Mouse (Mus musculus): Measurements from ENCODE around the gene D5Ertd579e. TPM values are rescaled to one million over a fixed set of nuclear protein-coding genes. Genes with fewer than 3 reads are reported as not detected.
A peak's percentile ranks its signal among the peaks of the same experiment; 100 is the strongest.
"Not testable (repeated sequence)": the region's sequence is repeated elsewhere in the genome, so short reads cannot be mapped to it uniquely, and the experiment has no call there.

D5Ertd579e gene
- polyA plus RNA-seq, 1 experiment, result 14.4 TPM

DNA sequence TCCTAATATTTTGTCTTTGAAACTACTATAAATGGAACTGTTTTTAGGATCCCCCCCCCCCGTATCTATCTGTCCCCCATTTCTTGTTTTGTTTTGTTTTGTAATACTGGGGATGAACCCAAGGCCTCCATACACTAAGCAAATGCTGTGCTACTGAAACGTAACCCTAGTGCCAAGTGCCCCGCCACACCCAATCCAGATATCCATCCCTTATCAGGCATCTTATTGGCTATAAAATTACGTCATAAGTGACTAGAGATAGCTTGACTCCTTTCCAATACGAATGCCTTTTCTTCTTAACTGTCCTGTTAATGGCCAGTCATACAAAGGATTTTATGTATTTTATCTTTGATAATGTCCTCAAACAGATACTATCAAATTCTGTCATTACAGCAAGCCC lies 28.7 kb downstream of the D5Ertd579e start:
- no peak overlapping the region for H3K27ac ChIP-seq (ENCODE audit: insufficient read depth, low read length)
- DNase-seq (ENCODE audit: low read depth in 1 of 2, low spot score in 2 of 2), result no peak
- H3K4me3 ChIP-seq (ENCODE audit: extremely low read depth, insufficient read depth, insufficient read length), result no peak overlapping the region
- H3K4me1 ChIP-seq (ENCODE audit: control insufficient read depth, insufficient read depth, insufficient read length), result peaks cover 16% of the 10 kb centered on the region; the same call in 1 of the 2 replicates
- H3K27me3 ChIP-seq (ENCODE audit: control insufficient read depth, insufficient read depth, low read length), result no peaks in the 10 kb centered on the region
- no peak for TF ChIP-seq POLR2A (IDR thresholded peaks at IDR 0.05; ENCODE audit: low read depth, low read length)
- no peak for TF ChIP-seq CTCF (IDR thresholded peaks at IDR 0.05; ENCODE audit: extremely low read depth, insufficient read depth, insufficient read length, insufficient replicate concordance)
- peaks cover 1% of the 10 kb centered on the region; the same call in 1 of the 2 replicates for H3K36me3 ChIP-seq (ENCODE audit: control insufficient read depth, insufficient read depth, low read length)
- 87% methylated on average over 5 of the region's 5 CpGs for WGBS

GRCm38 (mm10) chr5:36666699-36667098 lies 29.1 kb downstream of the D5Ertd579e start:
- H3K36me3 ChIP-seq (ENCODE audit: control insufficient read depth, insufficient read depth, low read length); H3K27me3 ChIP-seq (ENCODE audit: control insufficient read depth, insufficient read depth, low read length); H3K27ac ChIP-seq (ENCODE audit: insufficient read depth, low read length); DNase-seq (ENCODE audit: low read depth in 1 of 2, low spot score in 2 of 2); H3K4me3 ChIP-seq (ENCODE audit: extremely low read depth, insufficient read depth, insufficient read length): not testable (repeated sequence)
- H3K4me1 ChIP-seq (ENCODE audit: control insufficient read depth, insufficient read depth, insufficient read length), result peaks cover 16% of the 10 kb centered on the region; the same call in 1 of the 2 replicates
- 98% methylated on average over 2 of the region's 2 CpGs for WGBS

- DNase-seq (ENCODE audit: low read depth in 1 of 2, low spot score in 2 of 2), result no peak
- Histone ChIP-seq H3K36me3 (ENCODE audit: control insufficient read depth, insufficient read depth, low read length) (no peaks in the 10 kb centered on the region), H3K4me1 (ENCODE audit: control insufficient read depth, insufficient read depth, insufficient read length) (no peaks in the 10 kb centered on the region; the same call in 1 of the 2 replicates), H3K27me3 (ENCODE audit: control insufficient read depth, insufficient read depth, low read length) (no peaks in the 10 kb centered on the region), H3K4me3 (ENCODE audit: extremely low read depth, insufficient read depth, insufficient read length) (no peak overlapping the region), H3K27ac (ENCODE audit: insufficient read depth, low read length) (no peak overlapping the region)
- 71% methylated on average over 2 of the region's 2 CpGs for WGBS
- TF ChIP-seq CTCF (IDR thresholded peaks at IDR 0.05; ENCODE audit: extremely low read depth, insufficient read depth, insufficient read length, insufficient replicate concordance), result no peak
- TF ChIP-seq POLR2A (IDR thresholded peaks at IDR 0.05; ENCODE audit: low read depth, low read length), result no peak
These were observed 32.5 kb downstream of the D5Ertd579e start for GRCm38 (mm10) chr5:36663329-36663728.

- not testable (repeated sequence) for H3K36me3 ChIP-seq (ENCODE audit: control insufficient read depth, insufficient read depth, low read length); H3K4me3 ChIP-seq (ENCODE audit: extremely low read depth, insufficient read depth, insufficient read length); H3K27me3 ChIP-seq (ENCODE audit: control insufficient read depth, insufficient read depth, low read length); H3K27ac ChIP-seq (ENCODE audit: insufficient read depth, low read length); H3K4me1 ChIP-seq (ENCODE audit: control insufficient read depth, insufficient read depth, insufficient read length)
- DNase-seq (ENCODE audit: low read depth in 1 of 2, low spot score in 2 of 2), result peak in 1 of 2 experiments; percentile 26
These were observed 34.7 kb downstream of the D5Ertd579e start for GRCm38 (mm10) chr5:36660977-36661760.

DNA sequence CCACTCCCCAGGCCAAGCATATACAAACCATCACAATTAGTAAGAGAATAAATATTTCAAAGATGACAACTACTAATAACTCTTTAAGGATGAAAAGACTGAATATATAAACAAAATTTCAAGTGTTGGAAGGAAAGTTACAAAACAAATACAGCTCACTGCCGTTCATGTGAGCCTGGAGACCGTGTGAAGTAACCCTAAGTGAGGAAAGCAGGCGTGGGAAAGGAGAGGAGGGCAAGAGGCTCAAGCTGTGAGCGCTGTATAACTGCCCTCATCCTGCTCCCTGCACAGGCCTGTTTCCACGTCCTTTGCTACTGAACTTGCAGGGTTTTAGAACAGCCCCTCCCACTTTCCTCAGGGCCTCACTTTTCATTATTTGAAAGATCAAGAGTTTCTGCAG lies 70.2 kb downstream of the D5Ertd579e start:
- no peak overlapping the region for H3K27ac ChIP-seq (ENCODE audit: insufficient read depth, low read length)
- no peak for DNase-seq (ENCODE audit: low read depth in 1 of 2, low spot score in 2 of 2)
- H3K4me1 ChIP-seq (ENCODE audit: control insufficient read depth, insufficient read depth, insufficient read length), result no peaks in the 10 kb centered on the region
- peaks cover 8% of the 10 kb centered on the region for H3K36me3 ChIP-seq (ENCODE audit: control insufficient read depth, insufficient read depth, low read length)
- 77% methylated on average over 5 of the region's 5 CpGs for WGBS
- TF ChIP-seq CTCF (IDR thresholded peaks at IDR 0.05; ENCODE audit: extremely low read depth, insufficient read depth, insufficient read length, insufficient replicate concordance) (no peak), POLR2A (IDR thresholded peaks at IDR 0.05; ENCODE audit: low read depth, low read length) (no peak)
- no peaks in the 10 kb centered on the region for H3K27me3 ChIP-seq (ENCODE audit: control insufficient read depth, insufficient read depth, low read length)
- no peak overlapping the region for H3K4me3 ChIP-seq (ENCODE audit: extremely low read depth, insufficient read depth, insufficient read length)

- TF ChIP-seq CTCF (IDR thresholded peaks at IDR 0.05; ENCODE audit: extremely low read depth, insufficient read depth, insufficient read length, insufficient replicate concordance), result no peak
- TF ChIP-seq POLR2A (IDR thresholded peaks at IDR 0.05; ENCODE audit: low read depth, low read length), result no peak
- Histone ChIP-seq H3K4me1 (ENCODE audit: control insufficient read depth, insufficient read depth, insufficient read length) (no peaks in the 10 kb centered on the region), H3K36me3 (ENCODE audit: control insufficient read depth, insufficient read depth, low read length) (peaks cover 5% of the 10 kb centered on the region; the same call in 1 of the 2 replicates), H3K4me3 (ENCODE audit: extremely low read depth, insufficient read depth, insufficient read length) (no peak overlapping the region), H3K27ac (ENCODE audit: insufficient read depth, low read length) (no peak overlapping the region), H3K27me3 (ENCODE audit: control insufficient read depth, insufficient read depth, low read length) (no peaks in the 10 kb centered on the region)
- no peak for DNase-seq (ENCODE audit: low read depth in 1 of 2, low spot score in 2 of 2)
- WGBS, result 89% methylated on average over 5 of the region's 5 CpGs
These were observed 72.2 kb downstream of the D5Ertd579e start for GRCm38 (mm10) chr5:36623670-36624069.

GRCm38 (mm10) chr5:36621058-36621449 lies 74.8 kb downstream of the D5Ertd579e start:
- Histone ChIP-seq H3K4me1 (ENCODE audit: control insufficient read depth, insufficient read depth, insufficient read length) (no peaks in the 10 kb centered on the region), H3K4me3 (ENCODE audit: extremely low read depth, insufficient read depth, insufficient read length) (no peak overlapping the region), H3K36me3 (ENCODE audit: control insufficient read depth, insufficient read depth, low read length) (peaks cover 9% of the 10 kb centered on the region; the same call in 1 of the 2 replicates), H3K27ac (ENCODE audit: insufficient read depth, low read length) (no peak overlapping the region), H3K27me3 (ENCODE audit: control insufficient read depth, insufficient read depth, low read length) (no peaks in the 10 kb centered on the region)
- WGBS, result 45% methylated on average over 5 of the region's 5 CpGs
- no peak for DNase-seq (ENCODE audit: low read depth in 1 of 2, low spot score in 2 of 2)
- no peak for TF ChIP-seq CTCF (IDR thresholded peaks at IDR 0.05; ENCODE audit: extremely low read depth, insufficient read depth, insufficient read length, insufficient replicate concordance)
- no peak for TF ChIP-seq POLR2A (IDR thresholded peaks at IDR 0.05; ENCODE audit: low read depth, low read length)
